Mouse (Mus musculus) neural tube, embryonic 11.5 days (tissue): ENCODE results near the gene Cabp5. TPM values are rescaled to one million over a fixed set of nuclear protein-coding genes. Genes with fewer than 3 reads are reported as not detected.
"Not testable (repeated sequence)": the region's sequence is repeated elsewhere in the genome, so short reads cannot be mapped to it uniquely, and the experiment has no call there.

Source experiments
- ATAC-seq: fragments of 200-750 bp; cut with Nextera tagmentation; 2 replicates; pipeline ENCODE4 v1.8.0; 2017; ENCODE audit warnings: moderate number of reproducible peaks, mild to moderate bottlenecking, moderate TSS enrichment, moderate library complexity; ENCODE audit not compliant: insufficient read depth, low FRiP score, low TSS enrichment
- DNase-seq: peaks from one replicate; pipeline ENCODE4 v3.0.0-alpha.2; 2015; ENCODE audit warnings: low spot score
- H3K27ac ChIP-seq: fragments of 300-500 bp; sonication (generic); 2 replicates; pipeline ENCODE4 v1.5.1; 2014; ENCODE audit warnings: low read depth, mild to moderate bottlenecking, low read length
- H3K27me3 ChIP-seq: fragments of 300-500 bp; sonication (generic); 2 replicates; pipeline ENCODE4 v1.6.1; 2014; ENCODE audit warnings: mild to moderate bottlenecking, low read length, mixed read lengths; ENCODE audit not compliant: control insufficient read depth, insufficient read depth
- H3K36me3 ChIP-seq: fragments of 300-500 bp; sonication (generic); 2 replicates; pipeline ENCODE4 v1.6.1; 2014; ENCODE audit warnings: mild to moderate bottlenecking, low read length, moderate library complexity, mixed read lengths; ENCODE audit not compliant: control insufficient read depth, insufficient read depth
- H3K4me1 ChIP-seq: fragments of 300-500 bp; sonication (generic); 2 replicates; pipeline ENCODE4 v1.6.1; 2014; ENCODE audit warnings: low read length, mixed read lengths; ENCODE audit not compliant: control insufficient read depth, insufficient read depth
- H3K4me2 ChIP-seq: fragments of 300-500 bp; sonication (generic); 2 replicates; pipeline ENCODE4 v1.6.1; 2014; ENCODE audit warnings: low read depth, mild to moderate bottlenecking, moderate library complexity
- H3K4me3 ChIP-seq: fragments of 300-500 bp; sonication (generic); 2 replicates; pipeline ENCODE4 v1.5.1; 2014; ENCODE audit warnings: low read depth, low read length
- H3K9ac ChIP-seq: fragments of 300-500 bp; sonication (generic); 2 replicates; pipeline ENCODE4 v1.6.1; 2014; ENCODE audit warnings: mild to moderate bottlenecking, low read length
- H3K9me3 ChIP-seq: fragments of 300-500 bp; sonication (generic); 2 replicates; pipeline ENCODE4 v1.6.1; 2016; ENCODE audit warnings: low read length; ENCODE audit not compliant: control insufficient read depth
- WGBS: fragments of 180-500 bp; shearing (Covaris S2); extraction: QIAGEN DNeasy Blood & Tissue Kit; methylation state at CpG from one replicate; pipeline ENCODE4 v1.1.7; 2014; 5-methylcytosine and 5-hydroxymethylcytosine counted together
- polyA plus RNA-seq: library from polyadenylated mRNA; unstranded; fragments of >200 nt; fragmentation: Nextera tagmentation; extraction: Ambion mirVana; gene quantifications from 2 replicates; pipeline ENCODE4 v1.2.1, GENCODE M21; 2014

Gene Cabp5
- 0.26 TPM in 1 of 2 replicates, not detected in the other for polyA plus RNA-seq

DNA sequence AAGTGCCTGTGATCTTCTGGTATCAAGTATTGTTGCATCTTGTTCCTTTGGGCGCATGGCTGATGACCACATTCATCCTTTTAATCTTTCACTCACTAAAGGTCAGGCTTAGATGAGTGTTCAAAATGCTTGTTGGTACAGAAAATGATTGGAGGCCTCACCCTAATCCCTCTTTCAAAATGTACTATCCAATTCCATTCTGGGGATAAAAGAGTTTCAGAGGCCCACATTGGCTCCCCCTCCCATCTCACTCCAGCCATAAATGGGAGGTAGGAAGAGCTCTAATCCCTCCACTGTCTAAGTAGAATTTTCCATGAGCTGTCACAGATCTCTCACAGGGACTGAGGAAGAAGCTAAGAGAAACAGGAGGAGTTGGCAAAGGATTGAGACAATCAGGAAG is at the start of gene Cabp5:
TSS of gene Cabp5 (plus strand) at position 301 of the 400 bp plus-strand sequence.
- H3K9ac ChIP-seq: no peak within 1 kb of the TSS
- H3K4me1 ChIP-seq: no peaks in the 10 kb centered on the region
- H3K27ac ChIP-seq: no peak within 1 kb of the TSS
- H3K4me3 ChIP-seq: no peak within 1 kb of the TSS
- no peak within 1 kb of the TSS for H3K4me2 ChIP-seq
- DNase-seq (no peak), ATAC-seq (no peak)
- no peaks in the 10 kb centered on the region for H3K27me3 ChIP-seq
- 88% methylated on average over 1 of the region's 1 CpGs for WGBS
- no peaks in the 10 kb centered on the region; the same call in 1 of the 2 replicates for H3K9me3 ChIP-seq
- no peaks in the 10 kb centered on the region for H3K36me3 ChIP-seq

GRCm38 (mm10) chr7:13355943-13356342 is 42.0 kb upstream of the Cabp5 start:
- no peaks in the 10 kb centered on the region for H3K4me1 ChIP-seq
- H3K27me3 ChIP-seq: no peaks in the 10 kb centered on the region
- no peak overlapping the region for H3K4me3 ChIP-seq
- DNase-seq (no peak), ATAC-seq (no peak)
- peaks cover 2% of the 10 kb centered on the region; the same call in 1 of the 2 replicates for H3K36me3 ChIP-seq
- H3K9me3 ChIP-seq: no peaks in the 10 kb centered on the region; the same call in 1 of the 2 replicates
- H3K9ac ChIP-seq: no peak overlapping the region
- H3K4me2 ChIP-seq: no peak overlapping the region
- no peak overlapping the region for H3K27ac ChIP-seq

DNA sequence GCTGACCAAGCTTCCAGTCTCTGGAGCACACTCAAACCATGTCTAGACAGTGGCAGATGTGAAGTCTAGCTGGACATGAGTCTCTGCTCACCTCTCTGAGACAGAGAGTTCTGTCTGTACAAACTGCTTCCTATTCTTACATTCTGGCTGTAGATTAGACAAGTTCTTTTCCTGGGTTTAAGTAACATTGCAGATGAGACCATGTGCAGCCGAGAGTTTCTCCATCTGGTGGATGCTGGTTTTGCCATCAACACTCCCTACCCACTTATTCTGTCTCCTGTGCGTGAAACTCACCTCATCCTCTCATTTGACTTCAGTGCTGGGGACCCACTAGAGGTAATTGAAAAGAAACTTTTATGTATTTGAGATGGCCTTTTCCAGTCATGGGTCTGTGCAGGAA is 17.3 kb upstream of the Cabp5 start:
- Histone ChIP-seq H3K4me3 (no peak overlapping the region), H3K4me1 (no peaks in the 10 kb centered on the region), H3K27ac (no peak overlapping the region), H3K27me3 (no peaks in the 10 kb centered on the region), H3K9ac (no peak overlapping the region), H3K9me3 (no peaks in the 10 kb centered on the region), H3K36me3 (no peaks in the 10 kb centered on the region), H3K4me2 (no peak overlapping the region)
- no peak for ATAC-seq
- no peak for DNase-seq
- WGBS: 82% methylated on average over 2 of the region's 2 CpGs

- WGBS: 71% methylated on average over 1 of the region's 1 CpGs
- not testable (repeated sequence) for H3K4me1 ChIP-seq, ATAC-seq, H3K36me3 ChIP-seq, H3K27me3 ChIP-seq, DNase-seq, H3K9me3 ChIP-seq, H3K27ac ChIP-seq, H3K4me2 ChIP-seq, H3K9ac ChIP-seq, H3K4me3 ChIP-seq
These were observed 52.6 kb downstream of the Cabp5 start, which contains the start of gene Bsph1 for GRCm38 (mm10) chr7:13450541-13450940. Bsph1 (plus strand) TSS chr7:13450841.

Other genes starting within 250 kb of the Cabp5 start
- gene Vmn1r88, start 238.6 kb upstream of the Cabp5 start, polyA plus RNA-seq: not detected in 2 replicates
- not detected in 2 replicates for gene Vmn1r89, start 185.1 kb upstream of the Cabp5 start, polyA plus RNA-seq
- gene Lig1, start 120.8 kb upstream of the Cabp5 start, polyA plus RNA-seq: 121 and 126 TPM in 2 replicates
- 4.7 and 9.0 TPM in 2 replicates for gene Zswim9, start 119.4 kb upstream of the Cabp5 start, polyA plus RNA-seq
- 0.84 and 1.1 TPM in 2 replicates for gene Pla2g4c, start 73.5 kb upstream of the Cabp5 start, polyA plus RNA-seq
- gene Bsph1, start 52.7 kb downstream of the Cabp5 start, polyA plus RNA-seq: not detected in 2 replicates
- not detected in 2 replicates for gene Bsph2, start 172.9 kb downstream of the Cabp5 start, polyA plus RNA-seq
- not detected in 2 replicates for gene Sult2a5, start 225.8 kb downstream of the Cabp5 start, polyA plus RNA-seq